Mouse (Mus musculus) testis, postnatal 10 days (tissue): Measurements from ENCODE around the gene Gm42417.
"Not testable (repeated sequence)": the region's sequence is repeated elsewhere in the genome, so short reads cannot be mapped to it uniquely, and the experiment has no call there.

Source experiments
- DNase-seq: peaks from one replicate; pipeline ENCODE4 v3.0.0; 2021; ENCODE audit warnings: low spot score

Gene Gm42417

DNA sequence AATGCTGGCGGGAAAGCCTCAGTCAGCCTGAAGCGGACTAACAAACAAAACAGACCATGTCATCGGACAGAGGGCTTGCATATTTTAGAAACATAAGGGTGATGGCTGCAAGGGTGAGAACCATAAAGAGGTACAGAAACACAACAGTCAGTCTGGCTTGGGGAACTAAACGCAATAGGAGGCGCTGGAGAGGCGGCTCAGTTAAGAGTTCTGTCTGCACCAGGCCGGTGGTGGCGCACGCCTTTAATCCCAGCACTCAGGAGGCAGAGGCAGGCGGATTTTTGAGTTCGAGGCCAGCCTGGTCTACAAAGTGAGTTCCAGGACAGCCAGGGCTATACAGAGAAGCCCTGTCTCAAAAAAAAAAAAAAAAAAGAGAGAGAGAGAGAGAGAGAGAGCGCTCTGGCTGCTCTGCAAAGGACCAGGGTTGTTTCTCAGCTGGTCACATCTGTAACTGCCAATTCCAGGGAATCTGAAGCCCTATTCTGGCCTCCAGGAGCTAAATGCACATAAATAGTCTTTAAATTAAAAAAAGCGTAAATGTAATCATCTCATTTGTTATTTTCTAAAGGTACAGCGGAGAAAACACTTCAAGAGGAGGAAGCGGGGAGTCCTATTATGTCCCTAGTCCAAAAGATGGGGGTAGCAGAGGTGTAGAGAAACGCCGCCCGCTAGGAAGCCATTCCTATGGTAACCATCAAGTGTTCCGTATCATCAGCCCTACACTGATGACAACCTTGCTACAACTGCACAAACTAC is 6.8 kb upstream of the Gm42417 start:
- DNase-seq: no peak

DNA sequence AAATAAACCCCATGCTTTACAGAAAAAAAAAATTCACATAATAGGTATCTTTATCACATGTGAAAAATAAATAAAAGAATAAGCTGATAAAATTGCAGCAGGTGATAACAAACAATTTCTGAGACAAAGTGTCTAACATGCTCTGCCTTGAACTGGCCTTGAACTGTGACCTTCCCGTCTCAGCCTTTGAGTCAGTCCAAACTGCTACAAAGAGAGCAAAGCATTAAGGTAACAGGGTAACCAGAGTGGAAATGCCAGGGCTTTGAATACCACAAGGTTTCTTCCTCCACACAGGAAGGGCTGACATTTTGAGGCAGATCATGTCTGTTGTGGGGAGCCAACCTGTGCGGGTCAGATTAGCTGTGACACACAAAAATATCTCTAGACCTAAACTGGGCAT is 6.2 kb upstream of the Gm42417 start:
- DNase-seq: no peak

DNA sequence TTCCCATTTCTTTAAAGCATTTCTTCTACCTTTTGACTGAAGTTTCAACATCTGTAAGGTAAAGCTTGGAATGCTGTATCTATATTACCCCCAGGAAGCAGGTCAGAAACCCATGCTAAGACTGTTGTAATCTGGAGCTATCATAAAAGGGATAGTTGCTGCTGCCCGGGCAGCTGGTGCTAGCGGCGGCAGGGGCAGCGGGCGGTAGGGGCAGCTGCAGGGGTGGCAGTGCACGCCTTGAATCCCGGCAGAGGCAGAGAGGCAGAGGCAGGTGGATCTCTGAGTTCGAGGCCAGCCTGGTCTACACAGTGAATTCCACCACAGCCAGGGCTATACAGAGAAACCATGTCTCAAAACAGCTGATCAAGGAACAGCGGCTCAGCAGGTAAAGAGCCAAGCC is 3.7 kb upstream of the Gm42417 start:
- no peak for DNase-seq

DNA sequence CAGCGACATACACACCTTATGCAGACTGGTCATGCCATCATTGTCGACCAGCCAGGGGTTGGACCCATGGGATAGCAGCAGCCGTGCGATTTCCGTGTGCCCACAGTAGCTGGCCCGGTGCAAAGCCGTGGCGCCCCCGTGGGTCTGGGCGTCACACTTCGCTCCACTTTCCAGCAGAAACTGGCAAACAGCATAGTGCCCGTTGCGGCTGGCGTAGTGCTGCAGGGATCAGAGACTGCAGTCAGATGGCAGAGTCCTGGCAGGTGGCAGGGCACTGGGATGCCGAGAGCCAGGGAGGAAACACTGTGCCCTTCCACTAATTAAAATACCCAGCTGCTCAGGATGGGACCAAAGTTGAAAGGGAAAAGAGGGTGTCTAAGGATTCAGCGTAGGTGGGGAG is 2.6 kb upstream of the Gm42417 start:
- peak; percentile 46 for DNase-seq

DNA sequence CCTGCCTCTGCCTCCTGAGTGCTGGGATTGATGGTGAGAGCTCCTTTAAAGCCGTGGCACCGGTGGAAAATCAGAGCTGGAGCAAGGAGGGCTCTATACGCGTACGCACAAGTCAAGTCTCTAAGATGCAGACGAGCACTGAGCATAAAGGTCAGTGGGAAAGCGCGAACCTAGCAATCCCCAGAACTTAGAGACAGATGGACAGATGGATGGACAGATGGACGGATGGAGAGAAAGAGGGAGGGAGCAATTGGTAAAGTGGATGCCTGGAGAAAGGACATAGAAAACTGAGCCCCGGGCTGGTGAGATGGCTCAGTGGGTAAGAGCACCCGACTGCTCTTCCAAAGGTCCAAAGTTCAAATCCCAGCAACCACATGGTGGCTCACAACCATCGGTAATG is 1.6 kb upstream of the Gm42417 start:
- DNase-seq: no peak

DNA sequence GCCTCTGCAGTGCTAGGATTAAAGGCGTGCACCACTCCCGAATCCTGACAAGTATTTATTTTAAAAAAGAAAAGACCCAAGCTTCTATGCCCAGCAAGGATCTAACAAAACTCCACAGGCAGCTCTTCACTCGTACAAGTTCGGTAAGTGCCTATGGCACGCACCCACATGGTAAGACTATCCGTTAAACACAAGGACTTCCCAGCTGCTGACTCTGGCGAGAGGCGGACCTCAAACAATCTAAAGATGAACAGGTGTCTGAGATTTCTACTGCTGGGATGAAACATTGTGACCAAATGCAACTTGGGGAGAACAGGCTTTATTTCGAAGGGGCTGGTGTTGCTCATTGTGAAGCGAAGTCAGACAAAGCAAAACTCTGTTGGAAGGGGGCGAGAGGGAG is 903 bp upstream of the Gm42417 start:
- DNase-seq: no peak

DNA sequence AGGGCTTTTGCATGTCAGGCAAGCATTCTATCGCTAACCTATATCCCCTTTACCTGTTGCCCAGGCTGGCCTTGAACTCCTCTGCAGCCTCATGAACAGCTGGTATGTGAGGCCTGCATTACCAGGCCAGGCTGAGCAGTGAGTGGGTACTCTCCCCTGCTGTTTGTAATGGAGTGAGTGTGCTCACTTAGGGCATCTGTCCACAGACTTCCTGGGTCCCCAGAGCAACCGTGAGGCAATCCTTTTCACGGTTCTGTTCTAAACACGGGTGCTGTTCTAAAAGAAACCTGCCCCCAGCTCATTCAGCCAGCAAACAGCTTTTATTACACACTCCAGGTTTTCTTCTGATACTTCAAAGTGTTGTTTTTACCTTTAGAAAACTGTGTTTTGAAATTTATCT is 502 bp downstream of the Gm42417 start:
- DNase-seq: no peak

DNA sequence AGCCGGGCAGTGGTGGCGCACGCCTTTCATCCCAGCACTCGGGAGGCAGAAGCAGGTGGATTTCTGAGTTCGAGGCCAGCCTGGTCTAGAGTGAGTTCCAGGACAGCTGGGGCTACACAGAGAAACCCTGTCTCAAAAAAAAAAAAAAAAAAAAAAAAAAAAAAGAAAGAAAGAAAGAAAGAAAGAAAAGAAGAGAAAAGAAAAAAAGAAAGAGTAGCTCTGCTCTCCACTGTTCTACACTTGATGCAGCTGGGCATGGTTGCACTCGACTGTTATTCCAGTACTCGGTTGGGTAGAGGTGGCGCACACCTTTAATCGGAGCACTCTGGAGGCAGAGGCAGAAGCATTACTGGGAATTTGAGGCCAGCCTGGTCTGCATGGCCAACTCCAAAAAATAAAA is 2.4 kb downstream of the Gm42417 start, which contains the start of gene Ankrd23:
TSS of gene Ankrd23 (minus strand) at position 101 of the 400 bp plus-strand sequence.
- DNase-seq: not testable (repeated sequence)

DNA sequence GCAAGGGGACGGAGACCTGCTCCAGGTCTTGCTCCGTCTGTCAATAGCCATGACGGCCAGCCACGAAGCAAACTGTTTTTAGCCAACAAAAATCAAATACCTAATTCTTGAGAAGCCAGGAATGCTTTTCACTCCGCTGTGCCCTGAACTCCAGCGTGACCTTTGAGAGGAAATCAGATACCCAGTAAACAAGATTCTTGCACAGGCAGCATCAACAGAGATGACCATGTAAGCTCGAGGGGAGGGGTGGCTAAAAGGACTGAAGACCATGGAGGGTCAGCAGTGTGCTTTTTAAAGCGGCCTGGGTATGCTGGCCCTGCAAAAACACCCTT is 2.9 kb downstream of the Gm42417 start:
- DNase-seq: no peak

DNA sequence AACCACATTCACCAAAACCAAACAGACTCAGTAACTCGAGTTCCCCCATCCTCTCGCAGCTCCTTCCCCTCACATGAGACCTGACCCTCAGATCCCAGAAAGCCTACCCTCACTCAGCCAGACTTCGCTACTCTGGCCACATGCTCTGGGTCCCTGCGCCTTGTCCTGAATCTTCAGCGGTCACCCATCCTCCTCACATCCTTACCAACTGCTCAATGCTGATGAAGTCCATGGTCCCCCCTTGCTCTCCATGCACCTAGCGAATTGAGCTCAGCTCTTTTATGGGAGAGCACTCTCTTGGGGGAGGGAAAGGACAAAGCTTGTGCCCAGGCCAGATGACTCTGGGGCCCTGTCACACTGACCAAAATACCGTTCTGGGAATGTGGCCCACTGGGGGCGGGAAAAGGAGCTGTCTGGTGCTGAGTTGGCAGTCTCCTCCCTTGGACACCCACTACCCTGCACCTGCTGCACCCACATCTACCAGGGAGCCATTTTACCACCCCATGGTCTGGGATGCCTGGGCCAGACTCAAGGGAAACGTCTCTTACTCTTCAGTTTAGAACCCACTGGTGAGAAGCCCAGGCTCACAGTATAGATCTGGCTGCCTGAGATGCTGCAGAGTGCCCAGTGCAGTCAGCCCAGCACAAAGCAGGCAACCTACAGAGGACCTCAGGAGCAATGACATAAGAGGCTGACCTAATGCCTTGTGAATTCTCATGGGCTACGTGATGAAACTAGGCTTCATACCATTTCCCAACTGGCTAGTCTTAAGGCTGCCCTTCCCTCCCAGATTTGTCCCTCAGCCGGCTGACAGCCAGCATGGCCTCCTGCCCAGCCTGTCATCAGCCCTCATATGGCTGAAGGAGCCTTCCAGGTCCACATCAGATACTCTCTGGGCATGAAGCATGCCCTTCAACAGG is 3.5 kb downstream of the Gm42417 start:
- no peak for DNase-seq

DNA sequence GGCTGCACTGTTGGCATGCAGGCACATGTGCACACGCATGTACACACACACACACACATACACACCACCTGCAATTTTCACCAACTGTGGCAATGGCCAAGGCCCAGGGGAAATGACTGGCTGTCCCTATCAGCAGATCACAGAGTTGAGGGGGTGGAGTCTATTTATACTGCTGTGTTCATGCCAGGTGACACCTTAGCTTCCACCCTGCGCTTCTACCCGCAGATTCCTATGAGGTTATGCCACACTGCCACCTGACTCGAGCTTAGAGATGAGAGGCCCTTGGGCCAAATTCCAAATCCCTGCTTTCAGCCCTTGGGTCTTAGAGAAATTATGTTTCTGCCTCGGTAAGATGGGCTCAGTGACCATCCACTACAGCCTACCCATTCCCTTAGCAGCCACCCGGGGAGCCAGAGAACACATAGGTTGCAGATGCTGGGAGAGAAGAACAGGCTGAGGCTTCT is 4.6 kb downstream of the Gm42417 start:
- DNase-seq: no peak

DNA sequence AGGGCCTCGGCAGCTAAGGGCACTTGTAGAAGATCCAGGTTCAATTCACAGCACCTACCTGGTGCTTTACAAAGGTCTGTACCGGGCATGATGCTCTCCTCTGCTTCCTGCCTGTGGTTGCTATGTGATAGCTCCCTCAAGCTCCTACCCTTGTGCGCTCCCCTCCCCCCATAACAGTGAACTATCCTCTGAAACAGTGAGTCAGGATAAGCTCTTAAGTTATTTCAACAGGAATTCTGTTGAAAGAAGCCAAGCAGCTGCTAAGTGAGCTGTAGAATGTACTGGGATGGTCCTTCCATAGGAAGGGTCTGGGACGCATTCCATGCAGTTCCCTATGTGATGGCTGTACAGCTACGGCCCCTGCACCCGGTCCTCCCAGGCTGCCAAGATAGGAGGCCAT is 5.7 kb downstream of the Gm42417 start:
- DNase-seq: no peak

DNA sequence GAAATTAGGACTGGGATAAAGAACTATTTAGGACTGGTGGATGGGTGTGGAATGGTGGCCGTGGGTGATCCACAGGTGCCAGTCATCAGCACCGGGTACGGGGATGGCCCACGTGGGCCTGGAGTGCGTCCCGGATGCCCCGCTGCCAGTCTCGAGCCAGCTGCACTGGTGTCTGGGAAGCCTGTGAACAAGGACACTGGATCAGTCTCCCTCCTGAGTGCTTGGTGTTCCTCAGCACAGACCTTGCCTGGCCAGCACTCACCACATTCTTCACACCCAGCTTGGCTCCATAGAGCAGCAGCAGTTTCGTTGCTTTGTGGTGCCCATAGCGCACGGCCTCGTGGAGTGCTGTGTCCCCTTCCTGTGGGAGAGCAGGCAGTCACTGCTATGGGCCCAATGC is 7.8 kb downstream of the Gm42417 start:
- DNase-seq: no peak

DNA sequence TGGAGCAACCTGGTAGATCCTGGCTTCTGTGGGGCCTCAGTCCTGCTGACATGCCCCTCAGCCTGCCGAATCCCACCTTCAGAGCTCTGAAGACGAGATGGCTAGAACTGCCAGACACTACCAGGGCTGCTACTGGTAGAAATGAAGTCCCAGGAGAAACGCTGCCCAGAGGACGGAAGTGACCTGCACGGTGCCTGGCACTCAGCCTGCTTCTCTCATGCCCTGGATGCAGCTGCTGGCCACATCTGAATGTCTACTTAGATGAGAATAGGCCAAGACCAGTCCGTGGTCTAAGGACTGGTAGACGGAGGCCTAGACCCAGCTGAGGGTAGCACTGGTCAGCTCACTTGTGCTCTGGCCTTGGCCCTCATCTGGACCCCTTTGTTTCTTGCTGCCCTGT is 8.3 kb downstream of the Gm42417 start:
- DNase-seq: no peak

DNA sequence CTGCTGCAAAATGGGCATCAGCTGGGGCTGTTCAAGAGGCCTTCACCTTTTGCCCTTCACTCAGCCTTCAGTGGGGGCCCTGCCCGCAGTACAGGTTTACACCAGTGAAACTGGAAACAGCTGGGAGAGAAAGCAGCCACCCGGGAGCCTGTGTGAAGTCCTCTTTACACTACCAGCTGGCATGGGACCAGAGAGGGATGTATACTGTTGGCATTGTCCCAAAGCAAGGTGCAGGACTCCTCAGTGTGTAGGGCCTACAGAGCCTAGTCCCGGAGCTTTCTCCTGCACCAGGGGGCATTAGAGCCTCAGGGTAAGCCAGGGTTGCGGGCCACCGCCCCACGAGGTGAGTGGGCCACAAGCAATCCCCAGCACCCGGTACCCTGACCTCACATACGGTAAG is 8.7 kb downstream of the Gm42417 start:
- no peak for DNase-seq

DNA sequence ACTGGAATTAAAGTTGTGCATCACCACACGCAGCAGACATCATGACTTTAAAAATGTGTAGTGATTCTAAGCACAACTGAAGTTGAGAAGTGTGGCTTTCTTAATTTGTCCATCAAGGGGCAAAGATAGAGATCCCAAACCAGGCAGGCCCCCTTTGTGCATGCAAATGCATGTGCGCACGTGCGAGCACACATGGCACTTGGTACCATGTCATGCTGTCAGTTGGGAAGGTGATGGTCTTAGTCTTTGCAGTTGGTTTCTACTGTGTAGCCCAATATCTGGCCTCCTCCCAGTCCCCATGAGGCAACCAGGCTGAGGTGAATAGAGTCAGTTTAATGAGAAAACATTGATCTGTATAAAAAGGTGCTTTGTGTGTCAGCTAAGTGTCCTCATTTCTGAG is 9.4 kb downstream of the Gm42417 start:
- no peak for DNase-seq

DNA sequence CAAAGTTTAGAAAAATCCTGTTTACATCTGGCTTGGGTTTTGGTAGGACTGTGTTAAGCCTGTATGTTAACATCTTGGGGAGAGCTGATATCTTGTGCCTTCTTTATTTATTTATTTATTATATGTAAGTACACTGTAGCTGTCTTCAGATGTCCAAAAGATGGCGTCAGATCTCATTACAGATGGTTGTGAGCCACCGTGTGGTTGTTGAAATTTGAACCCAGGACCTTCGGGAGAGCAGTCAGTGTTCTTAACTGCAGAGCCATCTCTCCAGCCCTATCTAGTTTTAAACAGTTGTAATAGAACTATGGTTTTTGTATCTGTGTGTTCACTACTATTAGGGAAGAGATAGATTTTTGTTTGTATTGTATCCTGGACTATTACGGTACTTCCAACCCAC is 10.0 kb downstream of the Gm42417 start:
- no peak for DNase-seq

DNA sequence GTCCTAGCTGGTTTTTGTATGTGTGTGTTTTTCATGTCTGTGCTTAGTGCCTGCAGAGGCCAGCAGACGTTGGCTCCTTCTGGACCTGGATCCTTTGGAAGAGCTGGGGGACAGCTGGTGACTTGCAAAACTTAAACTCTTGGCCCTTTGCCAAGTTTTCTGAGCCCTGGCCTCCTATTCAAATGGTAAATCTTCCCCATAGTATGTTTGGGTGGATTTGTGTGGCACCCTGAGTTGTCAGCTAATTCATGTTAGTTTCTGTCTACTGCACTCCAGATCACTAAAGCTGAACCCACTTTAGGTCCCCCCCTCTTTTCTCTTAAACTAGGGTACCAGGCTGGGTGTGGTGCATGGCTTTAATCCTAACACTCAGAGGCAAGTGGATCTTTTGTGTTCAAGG is 10.9 kb downstream of the Gm42417 start:
- no peak for DNase-seq

DNA sequence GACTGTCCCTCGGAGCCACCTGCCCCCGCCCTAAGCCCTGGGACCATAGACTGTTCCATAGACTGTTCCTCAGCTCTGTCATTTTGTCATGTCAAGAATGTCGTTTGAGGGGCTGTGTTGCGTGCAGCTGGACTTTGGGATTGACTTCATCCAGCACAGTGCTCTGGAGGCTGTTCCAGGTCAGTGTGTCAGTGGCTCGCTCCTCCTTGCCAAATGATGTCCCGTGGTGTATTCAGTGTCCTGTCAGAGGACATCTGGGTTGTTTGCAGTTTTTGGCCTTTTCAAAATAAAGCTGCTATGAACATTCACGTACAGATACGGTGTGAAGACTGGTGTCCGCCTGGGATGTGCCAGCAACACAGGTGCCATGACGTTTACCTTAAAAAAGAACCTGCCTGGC is 12.3 kb downstream of the Gm42417 start:
- no peak for DNase-seq

DNA sequence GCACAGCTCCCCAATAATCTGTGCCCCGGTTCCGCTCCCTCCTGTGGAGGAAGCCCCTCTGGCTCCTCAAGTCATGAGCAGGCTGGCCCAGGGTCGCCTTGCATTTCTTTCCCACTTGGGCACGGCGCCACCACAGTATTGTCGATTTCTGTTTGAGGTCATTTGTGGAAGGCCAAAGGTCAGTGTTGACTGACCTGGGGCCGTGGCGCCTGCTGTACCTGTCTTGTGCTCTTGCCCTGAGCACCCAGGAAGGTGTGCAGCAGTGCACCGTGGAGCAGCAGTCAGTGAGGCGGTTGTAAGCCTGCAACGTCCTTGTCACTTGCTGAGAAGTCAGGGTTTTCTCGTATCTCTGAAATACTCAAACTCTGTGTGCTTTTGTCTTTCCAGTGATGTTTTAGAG is 13.5 kb downstream of the Gm42417 start:
- DNase-seq: no peak

DNA sequence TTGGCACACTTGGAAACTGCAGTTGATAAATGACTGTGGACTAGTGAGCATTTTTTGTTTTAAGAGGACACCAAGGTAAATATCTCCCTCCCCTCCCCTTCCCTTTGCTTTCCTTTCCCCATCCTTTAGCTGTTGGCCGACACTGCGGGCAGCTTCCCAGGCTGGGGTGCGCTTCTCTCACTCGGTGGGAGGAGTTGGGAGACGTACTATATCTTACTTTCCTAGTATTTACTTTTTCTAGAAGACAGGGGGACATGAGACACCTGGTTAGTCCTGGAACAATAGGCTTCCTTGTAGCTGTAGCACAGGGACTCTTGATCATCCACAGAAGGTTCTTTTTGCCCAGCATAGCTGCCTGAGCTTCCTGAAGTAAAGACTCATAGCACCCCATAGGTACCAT is 15.2 kb downstream of the Gm42417 start:
- DNase-seq: no peak

DNA sequence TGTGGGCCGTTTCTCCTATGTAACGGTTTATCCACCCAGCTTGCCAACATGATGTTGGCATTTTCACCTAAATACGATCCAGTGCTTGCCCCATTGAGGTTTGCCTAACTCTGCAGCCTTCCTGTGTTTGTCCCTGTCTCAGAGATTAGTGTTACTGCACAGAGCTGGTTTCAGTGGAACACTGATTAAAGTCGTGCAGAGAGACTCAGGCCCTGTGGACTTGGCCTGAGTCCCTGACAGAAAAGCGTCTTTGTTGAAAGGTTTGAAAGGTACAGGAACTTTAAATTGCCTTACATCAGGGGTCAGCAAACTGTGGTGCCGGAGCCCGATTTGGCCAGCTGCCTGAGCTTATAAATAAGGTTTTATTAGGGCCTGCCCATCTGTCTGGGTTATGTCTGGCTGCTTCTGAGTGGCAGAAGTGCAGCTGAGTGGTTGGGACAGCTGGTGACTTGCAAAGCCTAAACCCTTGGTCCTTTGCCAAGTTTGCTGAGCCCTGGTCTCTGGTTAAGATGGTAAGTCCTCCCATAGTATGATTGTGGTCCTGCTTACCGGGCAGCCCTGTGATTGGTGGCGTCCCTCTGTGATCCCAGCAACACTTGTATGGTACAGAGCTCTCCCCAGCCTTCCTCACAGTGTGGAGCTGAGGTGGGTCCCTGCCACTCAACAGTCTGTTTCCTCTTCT is 15.8 kb downstream of the Gm42417 start:
- no peak for DNase-seq

DNA sequence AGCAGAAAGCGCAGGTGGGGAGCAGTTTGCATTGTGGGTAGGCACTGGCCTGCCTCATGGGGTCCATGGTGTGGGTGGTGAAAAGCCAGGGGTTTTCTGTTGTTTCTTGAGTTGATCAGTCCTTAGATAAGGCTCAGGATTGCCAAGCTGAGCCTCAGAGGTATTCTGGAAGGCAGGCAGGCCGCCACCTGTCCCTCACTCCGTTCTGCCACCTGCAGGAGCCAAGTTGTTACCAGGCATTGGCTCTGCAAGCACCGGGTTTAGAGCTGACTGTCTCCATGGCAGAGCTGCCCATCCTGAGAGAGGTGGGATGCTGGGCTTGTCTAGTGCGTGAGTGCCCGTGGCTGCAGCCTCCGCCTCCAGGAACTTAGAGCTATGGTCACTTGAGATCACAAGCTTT is 17.0 kb downstream of the Gm42417 start:
- no peak for DNase-seq
